Mouse (Mus musculus): Measurements from ENCODE around the gene Trio. TPM values are rescaled to one million over a fixed set of nuclear protein-coding genes. Genes with fewer than 3 reads are reported as not detected.
A peak's percentile ranks its signal among the peaks of the same experiment; 100 is the strongest.

Trio gene
- polyA plus RNA-seq, 1 experiment from 2014 or later, result 31.2 TPM

GRCm38 (mm10) chr15:27905341-27905740, 120.3 kb downstream of the Trio start:
- Histone ChIP-seq H3K27ac (ENCODE audit: low read depth, low read length) (no peak overlapping the region), H3K36me3 (ENCODE audit: control insufficient read depth, insufficient read depth, low read length) (no peaks in the 10 kb centered on the region; the same call in none of the 2 replicates), H3K9me3 (ENCODE audit: control insufficient read depth, low read length) (no peaks in the 10 kb centered on the region), H3K9ac (ENCODE audit: low read length) (no peak overlapping the region), H3K4me1 (ENCODE audit: control insufficient read depth, insufficient read depth, low read length) (peaks cover 3% of the 10 kb centered on the region; the same call in 1 of the 2 replicates), H3K4me2 (ENCODE audit: low read depth) (no peak overlapping the region), H3K4me3 (ENCODE audit: low read depth, low read length) (no peak overlapping the region), H3K27me3 (ENCODE audit: control insufficient read depth, insufficient read depth, low read length) (no peaks in the 10 kb centered on the region)
- WGBS, result 75% methylated on average over 6 of the region's 6 CpGs
- DNase-seq (ENCODE audit: low spot score) (peak; percentile 75), ATAC-seq (ENCODE audit: insufficient read depth, low FRiP score, low TSS enrichment) (no peak)

- ATAC-seq (ENCODE audit: insufficient read depth, low FRiP score, low TSS enrichment) (no peak), DNase-seq (ENCODE audit: low spot score) (no peak)
- Histone ChIP-seq H3K4me3 (ENCODE audit: low read depth, low read length) (no peak overlapping the region), H3K27me3 (ENCODE audit: control insufficient read depth, insufficient read depth, low read length) (no peaks in the 10 kb centered on the region), H3K4me1 (ENCODE audit: control insufficient read depth, insufficient read depth, low read length) (peaks cover 3% of the 10 kb centered on the region; the same call in 1 of the 2 replicates), H3K9me3 (ENCODE audit: control insufficient read depth, low read length) (no peaks in the 10 kb centered on the region), H3K27ac (ENCODE audit: low read depth, low read length) (no peak overlapping the region), H3K4me2 (ENCODE audit: low read depth) (no peak overlapping the region), H3K36me3 (ENCODE audit: control insufficient read depth, insufficient read depth, low read length) (no peaks in the 10 kb centered on the region; the same call in none of the 2 replicates), H3K9ac (ENCODE audit: low read length) (no peak overlapping the region)
- WGBS, result 55% methylated on average over 16 of the region's 16 CpGs
These were observed 121.2 kb downstream of the Trio start for GRCm38 (mm10) chr15:27904346-27905005.

GRCm38 (mm10) chr15:27901200-27901599, 124.4 kb downstream of the Trio start:
- Histone ChIP-seq H3K9me3 (ENCODE audit: control insufficient read depth, low read length) (no peaks in the 10 kb centered on the region), H3K27ac (ENCODE audit: low read depth, low read length) (no peak overlapping the region), H3K4me2 (ENCODE audit: low read depth) (no peak overlapping the region), H3K9ac (ENCODE audit: low read length) (no peak overlapping the region), H3K4me3 (ENCODE audit: low read depth, low read length) (no peak overlapping the region), H3K4me1 (ENCODE audit: control insufficient read depth, insufficient read depth, low read length) (peaks cover 3% of the 10 kb centered on the region; the same call in 1 of the 2 replicates), H3K36me3 (ENCODE audit: control insufficient read depth, insufficient read depth, low read length) (peaks cover 3% of the 10 kb centered on the region), H3K27me3 (ENCODE audit: control insufficient read depth, insufficient read depth, low read length) (no peaks in the 10 kb centered on the region)
- no peak for ATAC-seq (ENCODE audit: insufficient read depth, low FRiP score, low TSS enrichment)
- DNase-seq (ENCODE audit: low spot score), result no peak
- WGBS, result 93% methylated on average over 15 of the region's 15 CpGs

- Histone ChIP-seq H3K36me3 (ENCODE audit: control insufficient read depth, insufficient read depth, low read length) (peaks cover 3% of the 10 kb centered on the region), H3K4me3 (ENCODE audit: low read depth, low read length) (no peak overlapping the region), H3K4me2 (ENCODE audit: low read depth) (no peak overlapping the region), H3K27me3 (ENCODE audit: control insufficient read depth, insufficient read depth, low read length) (no peaks in the 10 kb centered on the region), H3K4me1 (ENCODE audit: control insufficient read depth, insufficient read depth, low read length) (no peaks in the 10 kb centered on the region), H3K9me3 (ENCODE audit: control insufficient read depth, low read length) (no peaks in the 10 kb centered on the region), H3K27ac (ENCODE audit: low read depth, low read length) (no peak overlapping the region), H3K9ac (ENCODE audit: low read length) (no peak overlapping the region)
- DNase-seq (ENCODE audit: low spot score), result no peak
- 88% methylated on average over 6 of the region's 6 CpGs for WGBS
- ATAC-seq (ENCODE audit: insufficient read depth, low FRiP score, low TSS enrichment), result no peak
These were observed 126.7 kb downstream of the Trio start for GRCm38 (mm10) chr15:27898795-27899406.

- Histone ChIP-seq H3K4me3 (ENCODE audit: low read depth, low read length) (no peak overlapping the region), H3K36me3 (ENCODE audit: control insufficient read depth, insufficient read depth, low read length) (peaks cover 5% of the 10 kb centered on the region), H3K9ac (ENCODE audit: low read length) (no peak overlapping the region), H3K4me2 (ENCODE audit: low read depth) (no peak overlapping the region), H3K27me3 (ENCODE audit: control insufficient read depth, insufficient read depth, low read length) (no peaks in the 10 kb centered on the region), H3K4me1 (ENCODE audit: control insufficient read depth, insufficient read depth, low read length) (no peaks in the 10 kb centered on the region), H3K9me3 (ENCODE audit: control insufficient read depth, low read length) (no peaks in the 10 kb centered on the region), H3K27ac (ENCODE audit: low read depth, low read length) (no peak overlapping the region)
- ATAC-seq (ENCODE audit: insufficient read depth, low FRiP score, low TSS enrichment), result no peak
- WGBS, result 74% methylated on average over 12 of the region's 12 CpGs
- DNase-seq (ENCODE audit: low spot score), result no peak
These were observed 131.5 kb downstream of the Trio start for GRCm38 (mm10) chr15:27894112-27894511.

- WGBS, result 65% methylated on average over 5 of the region's 5 CpGs
- H3K36me3 ChIP-seq (ENCODE audit: control insufficient read depth, insufficient read depth, low read length), result peaks cover 4% of the 10 kb centered on the region; the same call in 1 of the 2 replicates
- no peak overlapping the region for H3K4me3 ChIP-seq (ENCODE audit: low read depth, low read length)
- no peaks in the 10 kb centered on the region for H3K4me1 ChIP-seq (ENCODE audit: control insufficient read depth, insufficient read depth, low read length)
- DNase-seq (ENCODE audit: low spot score), result no peak
- H3K27me3 ChIP-seq (ENCODE audit: control insufficient read depth, insufficient read depth, low read length), result no peaks in the 10 kb centered on the region
- H3K27ac ChIP-seq (ENCODE audit: low read depth, low read length), result no peak overlapping the region
- no peak overlapping the region for H3K9ac ChIP-seq (ENCODE audit: low read length)
- ATAC-seq (ENCODE audit: insufficient read depth, low FRiP score, low TSS enrichment), result no peak
- no peaks in the 10 kb centered on the region for H3K9me3 ChIP-seq (ENCODE audit: control insufficient read depth, low read length)
- H3K4me2 ChIP-seq (ENCODE audit: low read depth), result no peak overlapping the region
These were observed 133.6 kb downstream of the Trio start for GRCm38 (mm10) chr15:27892029-27892428.

- no peak overlapping the region for H3K4me2 ChIP-seq (ENCODE audit: low read depth)
- H3K36me3 ChIP-seq (ENCODE audit: control insufficient read depth, insufficient read depth, low read length), result peaks cover 4% of the 10 kb centered on the region
- no peaks in the 10 kb centered on the region for H3K9me3 ChIP-seq (ENCODE audit: control insufficient read depth, low read length)
- H3K9ac ChIP-seq (ENCODE audit: low read length), result no peak overlapping the region
- no peak overlapping the region for H3K4me3 ChIP-seq (ENCODE audit: low read depth, low read length)
- H3K4me1 ChIP-seq (ENCODE audit: control insufficient read depth, insufficient read depth, low read length), result no peaks in the 10 kb centered on the region
- WGBS, result 85% methylated on average over 5 of the region's 5 CpGs
- no peaks in the 10 kb centered on the region for H3K27me3 ChIP-seq (ENCODE audit: control insufficient read depth, insufficient read depth, low read length)
- no peak for DNase-seq (ENCODE audit: low spot score)
- no peak for ATAC-seq (ENCODE audit: insufficient read depth, low FRiP score, low TSS enrichment)
- H3K27ac ChIP-seq (ENCODE audit: low read depth, low read length), result no peak overlapping the region
These were observed 135.0 kb downstream of the Trio start for GRCm38 (mm10) chr15:27890666-27891065.

GRCm38 (mm10) chr15:27888153-27888552, 137.5 kb downstream of the Trio start:
- no peaks in the 10 kb centered on the region for H3K27me3 ChIP-seq (ENCODE audit: control insufficient read depth, insufficient read depth, low read length)
- DNase-seq (ENCODE audit: low spot score), result no peak
- ATAC-seq (ENCODE audit: insufficient read depth, low FRiP score, low TSS enrichment), result no peak
- H3K4me1 ChIP-seq (ENCODE audit: control insufficient read depth, insufficient read depth, low read length), result no peaks in the 10 kb centered on the region
- peaks cover 4% of the 10 kb centered on the region for H3K36me3 ChIP-seq (ENCODE audit: control insufficient read depth, insufficient read depth, low read length)
- H3K4me3 ChIP-seq (ENCODE audit: low read depth, low read length), result no peak overlapping the region
- no peak overlapping the region for H3K27ac ChIP-seq (ENCODE audit: low read depth, low read length)
- 79% methylated on average over 13 of the region's 13 CpGs for WGBS
- no peaks in the 10 kb centered on the region for H3K9me3 ChIP-seq (ENCODE audit: control insufficient read depth, low read length)
- H3K4me2 ChIP-seq (ENCODE audit: low read depth), result no peak overlapping the region
- no peak overlapping the region for H3K9ac ChIP-seq (ENCODE audit: low read length)

- no peaks in the 10 kb centered on the region for H3K4me1 ChIP-seq (ENCODE audit: control insufficient read depth, insufficient read depth, low read length)
- ATAC-seq (ENCODE audit: insufficient read depth, low FRiP score, low TSS enrichment) (no peak), DNase-seq (ENCODE audit: low spot score) (no peak)
- H3K36me3 ChIP-seq (ENCODE audit: control insufficient read depth, insufficient read depth, low read length), result peaks cover 4% of the 10 kb centered on the region
- H3K4me3 ChIP-seq (ENCODE audit: low read depth, low read length), result no peak overlapping the region
- WGBS, result 91% methylated on average over 6 of the region's 6 CpGs
- no peak overlapping the region for H3K27ac ChIP-seq (ENCODE audit: low read depth, low read length)
- H3K9ac ChIP-seq (ENCODE audit: low read length), result no peak overlapping the region
- H3K9me3 ChIP-seq (ENCODE audit: control insufficient read depth, low read length), result no peaks in the 10 kb centered on the region
- H3K27me3 ChIP-seq (ENCODE audit: control insufficient read depth, insufficient read depth, low read length), result no peaks in the 10 kb centered on the region
- no peak overlapping the region for H3K4me2 ChIP-seq (ENCODE audit: low read depth)
These were observed 138.7 kb downstream of the Trio start for GRCm38 (mm10) chr15:27886992-27887391.
